Mouse (Mus musculus): ENCODE data around the gene Unk.
"Not testable (repeated sequence)": the region's sequence is repeated elsewhere in the genome, so short reads cannot be mapped to it uniquely, and the experiment has no call there.

DNA sequence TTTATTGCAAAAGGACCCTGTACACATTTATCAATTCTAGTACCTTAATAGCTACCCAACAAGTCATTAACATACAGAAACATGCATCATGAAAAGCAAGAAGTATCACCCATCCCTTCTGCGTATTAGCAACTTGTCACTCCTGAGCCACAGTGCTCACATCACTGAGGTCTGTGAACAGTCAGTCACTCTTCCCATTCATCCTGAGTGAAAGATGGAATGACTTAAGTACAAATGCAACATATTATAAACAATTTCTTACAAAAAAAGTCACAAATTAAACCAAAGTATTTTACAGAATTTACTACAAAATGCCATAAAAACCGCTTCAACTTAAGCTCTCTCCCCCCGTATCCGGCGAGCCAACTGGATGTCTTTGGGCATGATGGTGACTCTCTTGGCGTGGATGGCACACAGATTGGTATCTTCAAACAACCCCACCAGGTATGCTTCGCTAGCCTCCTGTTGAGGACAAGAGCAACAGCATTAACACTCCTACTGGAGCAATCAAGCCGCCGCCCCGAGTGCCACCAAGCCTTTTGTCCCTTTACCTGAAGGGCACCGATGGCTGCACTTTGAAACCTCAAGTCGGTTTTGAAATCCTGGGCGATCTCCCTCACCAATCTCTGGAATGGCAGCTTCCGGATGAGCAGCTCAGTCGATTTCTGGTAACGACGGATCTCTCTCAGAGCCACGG, 6.9 kb upstream of the Unk start:
- TF ChIP-seq CTCF (IDR thresholded peaks at IDR 0.05; ENCODE audit: control insufficient read depth, insufficient read depth, insufficient read length); MYOG (IDR thresholded peaks at IDR 0.05; ENCODE audit: control insufficient read depth, extremely low read depth, insufficient read length); MYOD1 (IDR thresholded peaks at IDR 0.05; ENCODE audit: control insufficient read depth, insufficient read length, low read depth); USF1 (IDR thresholded peaks at IDR 0.05; ENCODE audit: low read depth); CEBPB (IDR thresholded peaks at IDR 0.05; ENCODE audit: low read depth); MAX (IDR thresholded peaks at IDR 0.05); FOSL1 (IDR thresholded peaks at IDR 0.05; ENCODE audit: insufficient read depth, low read length, poor library complexity, severe bottlenecking): not testable (repeated sequence)

All from C2C12 (cell line).